Mouse (Mus musculus): Measurements from ENCODE around the gene Aars2. TPM values are rescaled to one million over a fixed set of nuclear protein-coding genes. Genes with fewer than 3 reads are reported as not detected.

The Aars2 gene
- total RNA-seq, 2 experiments from 2014 or later: 20.1 to 20.2 TPM

DNA sequence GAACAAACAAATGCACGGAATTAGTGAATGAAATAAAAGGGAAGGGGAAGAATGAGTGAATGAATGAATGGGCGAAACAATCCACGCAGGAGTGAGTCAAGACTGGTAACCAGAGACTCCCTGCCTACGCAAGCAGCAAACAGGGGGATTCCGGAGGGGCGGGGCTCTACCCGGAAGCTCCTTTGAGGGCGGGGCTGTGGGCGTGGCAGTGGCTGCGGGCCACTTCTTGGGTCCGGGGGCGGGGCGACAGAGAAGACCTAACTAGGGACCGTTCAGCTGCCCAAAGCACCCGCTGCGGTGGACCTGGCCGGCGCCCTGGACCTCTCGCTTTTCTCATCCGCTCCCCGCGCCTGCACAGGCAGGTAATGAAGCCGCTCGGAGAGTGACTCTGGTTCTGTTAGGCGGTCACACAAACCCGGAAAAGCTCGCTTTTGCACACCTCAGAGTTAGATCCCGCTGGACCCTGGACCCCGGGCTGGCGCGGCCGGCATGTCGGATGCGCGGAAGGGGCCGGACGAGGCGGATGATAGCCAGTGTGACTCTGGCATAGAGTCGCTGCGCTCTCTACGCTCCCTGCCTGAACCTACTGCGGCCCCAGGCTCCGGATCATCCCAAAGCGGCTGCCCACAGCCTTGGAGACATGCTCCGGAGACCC is 48.9 kb downstream of the Aars2 start, which contains the start of gene Nfkbie:
Nfkbie (plus strand) TSS at position 252 of the 655 bp plus-strand sequence.
- DNase-seq (ENCODE audit: low spot score): peak; percentile 86
- intact Hi-C loops (cut with DNase I): no loop called here

DNA sequence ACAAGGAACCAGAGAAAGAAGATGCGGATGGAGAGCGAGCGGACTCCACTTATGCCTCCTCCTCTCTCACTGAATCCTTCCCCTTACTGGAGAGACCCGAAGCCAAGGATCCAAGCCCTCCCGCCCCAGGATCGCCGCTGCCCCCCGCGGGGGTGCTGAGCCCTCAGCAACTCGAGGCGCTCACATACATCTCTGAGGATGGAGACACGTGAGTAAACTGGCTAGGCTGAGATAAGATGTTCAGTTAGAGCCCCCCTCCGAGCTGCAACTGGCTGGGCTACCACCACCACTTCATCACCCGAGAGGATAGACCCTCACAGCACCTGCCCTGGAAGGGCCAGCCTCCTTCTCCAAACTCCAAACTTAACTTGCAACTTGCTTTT is 49.5 kb downstream of the Aars2 start:
- intact Hi-C loops (cut with DNase I): no loop called here
- no peak for DNase-seq (ENCODE audit: low spot score)

DNA sequence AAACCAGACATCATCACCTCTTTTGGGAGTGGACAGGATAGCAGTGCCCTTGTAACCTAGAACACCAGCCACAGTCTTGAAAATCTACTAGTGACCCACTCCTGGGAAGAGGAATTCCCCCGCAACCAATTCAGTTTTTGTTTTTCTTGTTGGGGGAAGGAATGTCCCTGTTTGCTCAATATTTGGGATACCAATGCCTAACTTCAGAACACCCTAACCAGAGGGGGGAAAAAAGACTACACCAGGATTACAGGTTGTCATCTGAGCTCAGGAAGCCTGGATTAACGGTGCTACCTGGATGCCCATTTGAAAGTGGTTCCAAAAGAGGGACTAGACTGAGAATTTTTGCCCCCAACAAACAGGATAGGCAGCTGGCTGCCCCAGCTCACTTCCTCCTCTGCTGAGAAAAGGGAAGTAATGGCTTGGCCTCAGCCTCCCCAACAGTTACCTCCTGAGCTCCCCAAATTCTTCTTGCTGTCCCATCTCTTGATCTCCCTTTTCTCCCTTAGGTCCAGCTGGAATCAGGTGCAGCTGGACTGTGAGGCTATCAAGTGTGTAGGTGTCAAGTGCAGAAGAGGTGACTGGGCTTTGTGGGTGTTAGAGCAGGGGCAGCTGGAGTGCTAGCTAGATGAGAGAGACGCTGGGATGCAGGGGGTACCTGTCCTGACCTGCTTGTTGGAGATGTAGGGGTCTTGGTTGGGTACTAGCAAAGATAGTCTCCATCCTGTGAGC is 50.0 kb downstream of the Aars2 start:
- DNase-seq (ENCODE audit: low spot score): no peak
- intact Hi-C loops (cut with DNase I): no loop called here

- intact Hi-C loops (cut with DNase I): no loop called here
- DNase-seq (ENCODE audit: low spot score): no peak
Observed at GRCm38 (mm10) chr17:45557246-45557824, 50.7 kb downstream of the Aars2 start.

GRCm38 (mm10) chr17:45557998-45558862 is 51.6 kb downstream of the Aars2 start:
- intact Hi-C loops (cut with DNase I): no loop called here
- DNase-seq (ENCODE audit: low spot score): no peak

GRCm38 (mm10) chr17:45559732-45560525 is 53.3 kb downstream of the Aars2 start:
- intact Hi-C loops (cut with DNase I): loop anchor here (10.0 kb wide), 1 partner anchor 475 kb away; the partner anchor contains the start of gene Vegfa
- DNase-seq (ENCODE audit: low spot score): no peak

- no peak for DNase-seq (ENCODE audit: low spot score)
- intact Hi-C loops (cut with DNase I): loop anchor here (10.0 kb wide), 1 partner anchor 472 kb away; the partner anchor contains the start of gene Vegfa
Observed at GRCm38 (mm10) chr17:45563216-45563615, 56.6 kb downstream of the Aars2 start.

DNA sequence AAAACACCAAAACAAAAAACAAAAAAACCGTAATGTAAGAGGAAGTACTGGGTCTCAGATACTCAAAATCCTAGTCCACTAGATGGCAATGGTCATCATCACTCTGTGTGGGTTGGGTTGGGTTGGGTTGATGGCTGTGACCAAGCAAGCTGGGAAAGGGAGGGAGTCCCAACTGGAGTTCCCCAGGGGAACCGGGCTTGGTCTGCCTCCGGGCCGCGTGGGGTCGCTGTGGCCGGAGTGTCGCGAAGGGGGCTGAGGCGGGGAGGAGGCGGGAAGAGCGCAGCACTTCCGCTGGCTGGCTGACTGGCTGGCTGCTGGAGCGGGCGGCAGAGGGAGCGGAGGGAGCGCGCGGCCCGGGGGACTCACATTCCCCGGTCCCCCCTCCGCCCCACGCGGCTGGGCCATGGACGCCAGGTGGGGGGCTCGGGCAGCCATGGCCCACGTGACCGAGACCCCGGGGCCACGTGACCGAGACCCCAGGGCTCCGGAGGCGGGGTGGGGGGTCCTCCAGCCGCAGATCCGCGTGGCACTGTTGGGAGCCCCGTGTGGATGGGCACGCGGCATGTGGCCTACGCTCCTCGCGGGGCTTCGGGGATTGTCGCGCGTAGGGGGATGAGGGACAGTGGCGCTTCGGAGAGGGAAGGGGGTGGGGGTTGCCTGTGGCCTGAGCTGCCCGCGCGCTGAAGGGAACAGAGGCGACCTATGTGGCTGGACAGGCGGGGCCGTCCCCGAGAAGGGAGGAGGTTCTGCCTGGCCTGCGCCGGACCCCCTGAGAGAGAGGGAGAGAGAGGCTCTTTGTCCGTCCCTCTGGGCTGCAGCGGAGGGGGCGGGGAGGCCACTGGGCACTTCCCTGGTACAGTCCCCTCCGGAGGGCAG is 57.3 kb downstream of the Aars2 start, which contains the start of gene Slc35b2:
Slc35b2 (plus strand) TSS at position 220 of the 876 bp plus-strand sequence.
- peak; percentile 91 for DNase-seq (ENCODE audit: low spot score)
- intact Hi-C loops (cut with DNase I): loop anchor here (10.0 kb wide), 1 partner anchor 471 kb away; the partner anchor contains the start of gene Vegfa

GRCm38 (mm10) chr17:45564531-45565084 is 58.0 kb downstream of the Aars2 start:
- DNase-seq (ENCODE audit: low spot score): no peak
- intact Hi-C loops (cut with DNase I): loop anchor here (10.0 kb wide), 1 partner anchor 470 kb away; the partner anchor contains the start of gene Vegfa

GRCm38 (mm10) chr17:45565103-45565502 is 58.5 kb downstream of the Aars2 start:
- DNase-seq (ENCODE audit: low spot score): no peak
- intact Hi-C loops (cut with DNase I): loop anchor here (10.0 kb wide), 1 partner anchor 470 kb away; the partner anchor contains the start of gene Vegfa

DNA sequence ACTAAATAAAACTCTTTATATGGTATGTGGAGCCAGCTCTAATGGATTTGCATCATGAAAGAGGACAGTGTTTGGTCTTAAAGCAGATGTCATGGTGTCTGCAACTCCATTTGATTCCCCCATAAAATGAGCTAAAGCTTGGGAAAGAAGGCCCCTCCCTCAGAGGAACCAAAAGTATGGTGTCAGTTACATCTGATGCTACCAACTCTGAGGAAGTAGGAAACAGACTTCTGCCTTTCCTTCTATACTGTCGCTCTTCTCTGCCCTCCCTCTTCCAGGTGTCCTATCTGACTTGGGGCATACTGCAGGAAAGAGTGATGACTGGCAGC is 59.4 kb downstream of the Aars2 start:
- no peak for DNase-seq (ENCODE audit: low spot score)
- intact Hi-C loops (cut with DNase I): loop anchor here (10.0 kb wide), 1 partner anchor 469 kb away; the partner anchor contains the start of gene Vegfa

DNA sequence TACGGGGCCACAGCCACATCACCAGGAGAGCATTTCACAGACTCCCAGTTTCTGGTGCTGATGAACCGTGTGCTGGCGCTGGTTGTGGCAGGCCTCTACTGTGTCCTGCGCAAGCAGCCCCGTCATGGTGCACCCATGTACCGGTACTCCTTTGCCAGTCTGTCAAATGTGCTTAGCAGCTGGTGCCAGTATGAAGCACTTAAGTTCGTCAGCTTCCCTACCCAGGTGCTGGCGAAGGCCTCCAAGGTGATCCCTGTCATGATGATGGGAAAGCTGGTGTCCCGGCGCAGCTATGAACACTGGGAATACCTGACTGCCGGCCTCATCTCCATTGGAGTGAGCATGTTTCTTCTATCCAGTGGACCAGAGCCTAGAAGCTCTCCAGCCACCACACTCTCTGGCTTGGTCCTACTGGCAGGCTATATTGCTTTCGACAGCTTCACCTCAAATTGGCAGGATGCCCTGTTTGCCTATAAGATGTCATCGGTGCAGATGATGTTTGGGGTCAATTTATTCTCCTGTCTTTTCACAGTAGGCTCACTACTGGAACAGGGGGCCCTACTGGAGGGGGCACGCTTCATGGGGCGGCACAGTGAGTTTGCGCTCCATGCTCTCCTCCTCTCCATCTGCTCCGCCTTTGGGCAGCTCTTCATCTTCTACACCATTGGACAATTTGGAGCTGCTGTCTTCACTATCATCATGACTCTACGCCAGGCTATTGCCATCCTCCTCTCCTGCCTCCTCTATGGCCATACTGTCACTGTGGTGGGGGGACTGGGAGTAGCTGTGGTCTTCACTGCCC is 59.9 kb downstream of the Aars2 start:
- DNase-seq (ENCODE audit: low spot score): no peak
- intact Hi-C loops (cut with DNase I): loop anchor here (10.0 kb wide), 1 partner anchor 468 kb away; the partner anchor contains the start of gene Vegfa

DNA sequence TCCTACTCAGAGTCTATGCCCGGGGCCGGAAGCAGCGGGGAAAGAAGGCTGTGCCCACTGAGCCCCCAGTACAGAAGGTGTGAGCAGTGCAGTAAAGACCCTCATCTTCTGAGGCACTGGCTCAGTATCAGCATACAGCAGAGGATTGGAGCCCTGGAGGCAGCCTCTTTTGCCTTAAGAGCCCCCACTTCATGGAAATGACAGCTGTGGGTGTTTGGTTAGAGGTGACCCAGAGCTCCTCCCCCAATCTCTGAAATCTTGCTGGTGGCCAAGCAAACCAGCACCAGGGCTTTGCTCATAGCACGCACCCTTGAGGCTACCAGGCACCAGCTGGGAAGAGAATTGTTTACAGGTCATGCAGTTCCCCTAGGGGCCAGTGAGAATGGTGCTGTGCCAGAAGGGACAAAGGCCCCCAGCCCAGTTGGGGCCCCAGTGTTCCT is 60.5 kb downstream of the Aars2 start:
- intact Hi-C loops (cut with DNase I): loop anchor here (10.0 kb wide), 1 partner anchor 468 kb away; the partner anchor contains the start of gene Vegfa
- DNase-seq (ENCODE audit: low spot score): no peak

DNA sequence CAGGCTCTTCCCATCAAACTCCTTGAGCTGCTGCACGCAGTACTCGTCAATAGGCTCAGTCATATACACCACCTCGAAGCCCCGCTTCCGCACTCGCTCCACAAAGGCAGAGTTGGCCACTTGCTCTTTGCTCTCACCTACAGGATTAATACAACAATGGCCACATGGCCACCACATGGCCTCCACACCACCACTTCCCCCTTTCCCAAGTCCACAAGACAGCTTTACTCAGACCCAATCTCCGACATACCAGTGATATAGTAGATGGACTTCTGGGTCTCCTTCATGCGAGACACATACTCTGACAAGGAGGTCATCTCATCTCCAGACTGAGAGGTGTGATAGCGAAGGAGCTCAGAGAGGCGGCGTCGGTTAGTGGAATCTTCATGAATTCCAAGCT is 62.3 kb downstream of the Aars2 start:
- intact Hi-C loops (cut with DNase I): loop anchor here (10.0 kb wide), 1 partner anchor 466 kb away; the partner anchor contains the start of gene Vegfa
- DNase-seq (ENCODE audit: low spot score): no peak

- DNase-seq (ENCODE audit: low spot score): no peak
- intact Hi-C loops (cut with DNase I): loop anchor here (10.0 kb wide), 1 partner anchor 465 kb away; the partner anchor contains the start of gene Vegfa
Observed at GRCm38 (mm10) chr17:45569999-45570398, 63.4 kb downstream of the Aars2 start.

Data from heart, postnatal 25 days (tissue).